Mouse (Mus musculus) spleen, adult 2 months (tissue): ENCODE results near the gene Susd5. TPM values are rescaled to one million over a fixed set of nuclear protein-coding genes. Genes with fewer than 3 reads are reported as not detected.
"Not testable (repeated sequence)": the region's sequence is repeated elsewhere in the genome, so short reads cannot be mapped to it uniquely, and the experiment has no call there.

Experiments used
- DNase-seq, 2 experiments: peaks; one replicate each; pipeline versions ENCODE4 v3.0.0 to v3.0.0-alpha.2; 2012 to 2021; ENCODE audit warnings: low spot score in 2 of 2, low read depth in 1 of 2
- H3K27ac ChIP-seq: fragments of 200-500 bp; 2 replicates; pipeline ENCODE4 v1.5.1; 2012; ENCODE audit warnings: low read length, inconsistent platforms; ENCODE audit not compliant: insufficient read depth
- H3K27me3 ChIP-seq: fragments of 200-500 bp; 2 replicates; pipeline ENCODE4 v1.6.1; 2012; ENCODE audit warnings: mild to moderate bottlenecking, moderate library complexity, low read length, inconsistent platforms; ENCODE audit not compliant: control insufficient read depth, insufficient read depth
- H3K36me3 ChIP-seq: fragments of 200-500 bp; 2 replicates; pipeline ENCODE4 v1.6.1; 2012; ENCODE audit warnings: mild to moderate bottlenecking, low read length, inconsistent platforms; ENCODE audit not compliant: control insufficient read depth, insufficient read depth
- H3K4me1 ChIP-seq: fragments of 200-500 bp; 2 replicates; pipeline ENCODE4 v1.6.1; 2011; ENCODE audit warnings: inconsistent platforms; ENCODE audit not compliant: control insufficient read depth, insufficient read depth, insufficient read length
- H3K4me3 ChIP-seq: fragments of 200-500 bp; 2 replicates; pipeline ENCODE4 v1.5.1; 2011; ENCODE audit warnings: mild to moderate bottlenecking, inconsistent platforms; ENCODE audit not compliant: insufficient read depth, insufficient read length; ENCODE audit errors: extremely low read depth
- CTCF ChIP-seq: fragments of 200-500 bp; IDR thresholded peaks from 2 replicates; pipeline ENCODE4 v1.5.1; 2011; ENCODE audit warnings: mild to moderate bottlenecking, inconsistent platforms; ENCODE audit not compliant: insufficient read depth, insufficient read length, insufficient replicate concordance; ENCODE audit errors: extremely low read depth
- POLR2A ChIP-seq: fragments of 200-500 bp; IDR thresholded peaks from 2 replicates; pipeline ENCODE4 v1.6.1; 2011; ENCODE audit warnings: low read depth, low read length, inconsistent platforms
- WGBS: fragments of 180-500 bp; shearing (Covaris S2); methylation state at CpG from one replicate; pipeline ENCODE4 v1.1.7; 2018; 5-methylcytosine and 5-hydroxymethylcytosine counted together
- polyA plus RNA-seq: library from polyadenylated mRNA; depleted of rRNA; stranded (reverse); fragments of >200 nt; gene quantifications from 2 replicates; pipeline ENCODE4 v1.2.3, GENCODE M21; 2012

Susd5 gene
- polyA plus RNA-seq, 1 experiment, result 0.09 TPM

DNA sequence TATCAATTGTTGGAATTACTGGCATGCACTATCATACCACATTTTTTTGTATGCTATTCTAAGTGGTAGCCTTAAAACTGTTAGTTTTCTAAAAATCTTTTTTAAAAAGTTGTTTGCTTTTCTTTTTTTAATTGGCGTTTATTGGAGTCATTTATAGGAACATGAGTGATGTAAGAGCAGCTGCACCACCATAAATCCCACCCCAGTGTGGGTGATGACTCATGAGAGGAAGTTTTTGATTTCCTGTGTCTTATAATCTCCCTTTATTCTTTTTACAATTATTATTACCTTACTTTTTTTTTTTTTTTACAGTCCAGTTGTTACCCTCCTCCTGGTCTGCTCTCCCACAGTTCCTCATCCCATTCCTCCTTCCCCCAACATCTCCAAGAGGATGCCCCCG lies 37.9 kb downstream of the Susd5 start:
- no peaks in the 10 kb centered on the region for H3K27me3 ChIP-seq
- DNase-seq, result no peak
- H3K27ac ChIP-seq, result no peak overlapping the region
- no peaks in the 10 kb centered on the region for H3K4me1 ChIP-seq
- WGBS, result 63% methylated on average over 2 of the region's 2 CpGs
- TF ChIP-seq CTCF, result no peak
- TF ChIP-seq POLR2A, result no peak
- H3K4me3 ChIP-seq, result no peak overlapping the region
- no peaks in the 10 kb centered on the region for H3K36me3 ChIP-seq

DNA sequence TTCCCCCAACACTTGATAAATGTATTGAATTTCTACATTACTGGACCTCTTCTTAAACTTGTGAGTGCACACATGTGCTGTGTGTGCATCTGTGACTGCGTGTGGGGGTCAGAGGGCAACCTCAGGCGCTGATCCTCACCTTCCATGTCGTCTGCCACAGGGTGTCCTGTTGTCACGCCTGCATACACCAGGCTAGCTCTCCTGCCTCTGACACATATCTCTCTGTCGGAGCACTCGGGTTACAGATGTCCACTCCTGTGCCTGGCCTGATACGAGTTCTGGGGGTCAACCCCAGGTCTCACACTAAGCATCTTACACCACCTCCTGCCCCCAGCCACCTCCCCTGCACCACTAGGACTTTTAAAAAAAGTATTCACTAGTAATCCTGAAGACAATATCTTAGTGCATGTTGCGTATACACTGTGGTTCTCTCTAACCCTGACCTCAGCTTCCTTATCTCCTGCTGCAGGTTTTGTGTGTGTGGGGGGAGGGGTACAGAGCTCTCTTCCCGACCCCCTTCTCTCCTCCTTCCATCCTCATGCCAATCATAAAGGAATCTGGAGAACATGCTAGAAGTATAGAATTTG lies 41.9 kb downstream of the Susd5 start:
- H3K27ac ChIP-seq, result no peak overlapping the region
- H3K36me3 ChIP-seq, result no peaks in the 10 kb centered on the region
- no peaks in the 10 kb centered on the region for H3K27me3 ChIP-seq
- DNase-seq, result no peak
- WGBS, result 52% methylated on average over 9 of the region's 9 CpGs
- H3K4me1 ChIP-seq, result no peaks in the 10 kb centered on the region
- H3K4me3 ChIP-seq, result no peak overlapping the region
- no peak for TF ChIP-seq POLR2A
- no peak for TF ChIP-seq CTCF

DNA sequence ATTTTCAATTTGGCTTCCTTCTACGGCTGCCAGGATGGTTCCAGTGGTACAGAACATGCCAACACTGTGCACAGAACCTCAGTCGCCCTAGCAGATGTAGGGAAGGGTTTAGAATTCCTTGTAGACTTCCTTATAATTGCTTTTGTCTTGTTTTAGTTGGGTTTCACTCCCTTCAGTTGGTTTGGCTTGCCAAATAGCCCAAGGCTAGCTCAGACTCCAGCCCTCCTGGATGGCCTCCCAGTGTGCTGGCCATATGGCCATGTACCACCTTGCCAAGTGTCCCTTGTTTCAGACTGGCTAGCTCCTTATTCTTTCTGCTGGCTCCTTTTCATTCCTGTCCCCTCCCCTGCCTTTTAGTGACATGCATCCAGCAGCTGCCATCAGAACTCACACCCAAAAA lies 53.3 kb downstream of the Susd5 start:
- 80% methylated on average over 2 of the region's 2 CpGs for WGBS

DNA sequence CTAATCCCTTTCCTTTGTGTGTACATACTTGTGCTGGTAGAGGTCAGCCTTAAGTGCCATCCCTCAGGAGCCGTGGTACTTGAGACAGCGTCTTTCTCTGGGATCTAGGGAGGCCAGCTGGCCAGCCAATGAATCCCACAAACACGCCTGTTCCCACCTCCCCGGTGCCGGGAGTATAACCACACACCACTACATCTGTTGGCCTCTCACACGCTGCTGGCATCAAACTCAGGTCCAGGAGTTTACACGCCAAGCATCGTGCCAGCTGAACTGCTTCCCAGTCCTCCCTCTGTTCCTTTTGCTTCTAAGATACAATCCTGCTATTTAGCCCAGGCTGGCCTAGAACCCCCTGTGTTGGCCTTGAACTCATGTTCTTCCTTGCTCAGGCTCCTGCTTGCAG lies 54.2 kb downstream of the Susd5 start:
- H3K27me3 ChIP-seq, result no peaks in the 10 kb centered on the region
- TF ChIP-seq CTCF, result no peak
- TF ChIP-seq POLR2A, result no peak
- H3K27ac ChIP-seq, result no peak overlapping the region
- H3K4me1 ChIP-seq, result no peaks in the 10 kb centered on the region
- H3K4me3 ChIP-seq, result no peak overlapping the region
- DNase-seq, result no peak
- 89% methylated on average over 8 of the region's 8 CpGs for WGBS
- no peaks in the 10 kb centered on the region for H3K36me3 ChIP-seq

More for the DNA sequence above, 53.3 kb downstream of the Susd5 start:
- H3K4me3 ChIP-seq, result no peak overlapping the region
- TF ChIP-seq CTCF (no peak), POLR2A (no peak)
- no peak overlapping the region for H3K27ac ChIP-seq
- DNase-seq, result no peak
- H3K4me1 ChIP-seq, result no peaks in the 10 kb centered on the region
- no peaks in the 10 kb centered on the region for H3K27me3 ChIP-seq
- no peaks in the 10 kb centered on the region for H3K36me3 ChIP-seq

DNA sequence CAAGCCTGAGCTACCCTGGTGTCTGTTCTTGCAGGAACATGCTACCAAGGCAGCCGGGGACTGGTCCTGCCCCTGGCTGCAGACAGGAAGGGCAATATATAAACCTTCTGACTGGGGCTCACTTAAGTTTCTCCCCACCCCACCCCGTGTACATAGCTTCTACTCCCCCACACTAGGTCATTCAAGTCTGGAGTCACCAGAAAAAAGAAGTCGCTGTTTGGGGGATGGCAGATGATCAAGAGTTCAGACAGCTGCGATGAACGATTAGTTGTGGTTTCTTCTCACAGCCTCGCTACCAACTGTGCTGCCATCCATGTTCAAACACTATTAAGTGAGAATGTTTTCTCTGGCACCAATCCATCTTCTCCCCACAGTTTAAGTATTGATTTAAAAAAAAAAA lies 55.3 kb downstream of the Susd5 start:
- Histone ChIP-seq H3K36me3 (no peaks in the 10 kb centered on the region), H3K4me3 (no peak overlapping the region), H3K27me3 (no peaks in the 10 kb centered on the region), H3K4me1 (no peaks in the 10 kb centered on the region), H3K27ac (no peak overlapping the region)
- no peak for DNase-seq
- TF ChIP-seq CTCF (no peak), POLR2A (no peak)
- 13% methylated on average over 6 of the region's 6 CpGs for WGBS

DNA sequence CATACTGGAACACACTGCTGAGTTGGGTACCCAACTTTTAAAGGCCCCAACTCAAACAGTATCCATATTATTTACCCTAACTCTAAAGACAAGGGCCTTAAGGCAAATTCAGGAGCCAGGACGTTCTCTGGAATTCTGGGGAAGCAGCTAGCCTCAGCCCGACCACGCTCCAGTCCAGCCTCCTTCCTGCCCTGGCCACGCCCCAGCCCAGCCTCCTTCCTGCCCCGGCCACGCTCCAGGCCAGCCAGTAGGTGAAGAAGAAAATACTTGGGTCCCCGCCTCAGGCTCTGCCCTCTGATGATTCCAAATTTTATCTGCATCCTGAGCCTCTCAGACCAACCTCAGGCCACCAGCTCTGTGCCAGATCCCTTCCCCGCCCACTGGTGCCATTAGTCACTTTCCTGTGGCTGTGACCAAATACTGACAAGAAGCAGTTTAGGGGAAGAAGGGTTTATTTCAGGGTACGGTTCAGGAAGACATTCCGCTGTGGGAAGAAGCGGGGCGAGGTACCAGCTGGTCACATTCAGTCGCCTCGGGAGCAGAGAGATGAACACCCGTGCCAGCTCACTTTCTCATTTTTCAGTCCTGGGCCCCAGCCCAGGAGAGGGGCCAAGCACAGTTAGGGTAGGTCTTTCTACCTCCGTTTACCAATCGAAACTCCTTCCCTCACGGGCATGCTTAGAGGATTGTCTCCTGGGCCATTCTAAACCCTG lies 57.1 kb downstream of the Susd5 start:
- TF ChIP-seq CTCF, result no peak
- TF ChIP-seq POLR2A, result no peak
- 77% methylated on average over 18 of the region's 18 CpGs for WGBS

DNA sequence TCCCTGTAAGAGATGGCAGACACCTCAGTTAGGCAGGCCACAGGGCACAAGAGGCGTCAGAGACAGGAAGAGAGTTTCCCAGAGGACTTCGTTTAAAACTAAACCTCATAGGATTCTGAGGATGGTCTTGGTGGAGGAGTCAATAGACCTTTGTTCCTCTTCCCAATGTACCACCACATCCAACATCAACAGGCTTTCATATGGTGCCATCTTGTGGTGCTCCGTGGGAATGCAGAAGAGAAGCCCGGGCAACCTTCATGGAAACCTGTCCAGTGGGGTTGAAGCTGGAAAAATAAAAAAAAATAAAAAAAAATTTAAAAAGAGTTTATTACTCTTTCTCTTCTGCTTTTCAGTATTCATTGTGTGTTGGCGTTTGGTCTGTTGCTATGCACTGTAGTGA lies 59.7 kb downstream of the Susd5 start:
- not testable (repeated sequence) for H3K27ac ChIP-seq, H3K4me1 ChIP-seq, H3K27me3 ChIP-seq, H3K36me3 ChIP-seq, H3K4me3 ChIP-seq
- peak in 1 of 2 experiments; percentile 15 for DNase-seq
- 17% methylated on average over 5 of the region's 5 CpGs for WGBS

More for the DNA sequence above, 57.1 kb downstream of the Susd5 start:
- H3K27me3 ChIP-seq, result no peaks in the 10 kb centered on the region
- no peaks in the 10 kb centered on the region for H3K4me1 ChIP-seq
- H3K36me3 ChIP-seq, result no peaks in the 10 kb centered on the region
- DNase-seq, result no peak
- H3K4me3 ChIP-seq, result no peak overlapping the region
- no peak overlapping the region for H3K27ac ChIP-seq

DNA sequence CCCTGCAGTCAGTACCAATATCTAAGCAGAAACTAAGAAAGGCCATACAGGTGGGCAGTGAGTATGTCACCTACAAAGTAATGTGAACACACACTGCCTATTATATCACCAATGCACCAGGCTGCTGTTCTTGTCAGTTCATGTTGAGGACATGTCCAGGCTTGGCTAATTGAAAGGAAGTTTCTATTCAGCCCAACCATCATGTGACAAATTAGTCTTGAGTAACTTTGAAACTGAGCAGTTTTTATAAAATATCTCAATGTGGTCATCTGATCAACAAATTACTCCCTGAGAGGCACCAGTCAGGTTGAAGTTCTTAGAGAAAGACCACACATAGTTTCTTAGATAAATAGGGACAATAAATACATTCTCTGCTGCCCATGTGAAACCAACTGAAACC lies 65.9 kb downstream of the Susd5 start:
- not testable (repeated sequence) for H3K36me3 ChIP-seq, DNase-seq, H3K4me1 ChIP-seq, H3K27ac ChIP-seq, H3K27me3 ChIP-seq, H3K4me3 ChIP-seq

DNA sequence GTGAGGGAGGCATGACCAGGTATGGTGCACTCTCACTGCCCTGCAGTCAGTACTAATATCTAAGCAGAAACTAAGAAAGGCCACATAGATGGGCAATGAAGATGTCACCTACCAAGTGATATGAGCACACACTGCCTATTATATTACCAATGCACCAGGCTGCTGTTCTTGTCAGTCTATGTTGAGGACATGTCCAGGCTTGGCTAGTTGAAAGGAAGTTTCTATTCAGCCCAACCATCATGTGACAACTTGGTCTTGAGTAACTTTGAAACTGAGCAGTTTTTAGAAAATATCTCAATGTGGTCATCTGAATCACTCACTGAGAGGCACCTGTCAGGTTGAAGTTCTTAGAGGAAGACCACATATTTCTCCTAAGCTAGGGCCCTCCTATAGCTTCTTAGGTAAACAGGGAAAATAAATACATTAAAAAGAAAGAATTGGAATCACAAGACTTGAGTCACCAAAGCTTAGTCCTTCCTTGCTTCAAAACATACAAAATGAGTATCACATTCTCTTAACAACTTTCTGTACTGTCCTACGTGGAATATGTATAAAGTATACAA lies 72.4 kb downstream of the Susd5 start:
- not testable (repeated sequence) for DNase-seq, H3K27ac ChIP-seq, H3K36me3 ChIP-seq, H3K4me1 ChIP-seq, H3K4me3 ChIP-seq, H3K27me3 ChIP-seq
- 85% methylated on average over 1 of the region's 1 CpGs for WGBS
